Mouse (Mus musculus): Measurements from ENCODE around the gene Cabp1. TPM values are rescaled to one million over a fixed set of nuclear protein-coding genes. Genes with fewer than 3 reads are reported as not detected.

Gene Cabp1
- total and polyA plus RNA-seq, 3 experiments = 0.35 to 1.7 TPM; not detected in 1

GRCm38 (mm10) chr5:115134234-115135165, 59.7 kb downstream of the Cabp1 start, which contains the start of gene Unc119b (continued):
- TF ChIP-seq ZKSCAN1 (IDR thresholded peaks at IDR 0.05; ENCODE audit: low read depth, low read length) = no peak
- TF ChIP-seq RAD21 (IDR thresholded peaks at IDR 0.05; ENCODE audit: low read depth, low read length) = no peak
- TF ChIP-seq NRF1 (IDR thresholded peaks at IDR 0.05; ENCODE audit: insufficient read depth, low read depth, low read length, poor library complexity, severe bottlenecking) = no peak
- TF ChIP-seq USF1 (IDR thresholded peaks at IDR 0.05; ENCODE audit: low read depth, low read length) = no peak
- no peak for TF ChIP-seq EP300 (IDR thresholded peaks at IDR 0.05; ENCODE audit: low read depth in 1 of 2, low read length in 2 of 2)
- TF ChIP-seq POLR2AphosphoS5 (IDR thresholded peaks at IDR 0.05; ENCODE audit: borderline replicate concordance, low read depth, low read length) = no peak
- no peak for TF ChIP-seq CHD2 (IDR thresholded peaks at IDR 0.05; ENCODE audit: low read length)
- TF ChIP-seq KAT2A (conservative IDR thresholded peaks at IDR 0.05; ENCODE audit: low read depth, low read length) = no peak
- TF ChIP-seq GABPA (IDR thresholded peaks at IDR 0.05; ENCODE audit: low read depth, low read length) = no peak
- no peak for TF ChIP-seq ELF1 (IDR thresholded peaks at IDR 0.05; ENCODE audit: low read depth, low read length)
- TF ChIP-seq RCOR1 (IDR thresholded peaks at IDR 0.05; ENCODE audit: low read depth, low read length) = no peak
- no peak for TF ChIP-seq CHD1 (IDR thresholded peaks at IDR 0.05; ENCODE audit: low read depth, low read length)
- TF ChIP-seq SMC3 (IDR thresholded peaks at IDR 0.05; ENCODE audit: low read depth, low read length) = no peak
- TF ChIP-seq MXI1 (IDR thresholded peaks at IDR 0.05; ENCODE audit: low read depth, low read length) = no peak; the same call in 1 of the 2 replicates

- peaks cover 0 to 7% of the 10 kb centered on the region in 2 experiments for H3K4me1 ChIP-seq (ENCODE audit: control insufficient read depth in 1 of 2, insufficient read depth in 2 of 2, low read length in 2 of 2)
- DNase-seq (ENCODE audit: low read depth, low spot score) = no peak
- peak overlapping the region; percentile 81 to 94 for H3K4me3 ChIP-seq (ENCODE audit: control insufficient read depth in 1 of 2, insufficient read depth in 1 of 2, low read depth in 2 of 2, low read length in 2 of 2)
- H3K27me3 ChIP-seq (ENCODE audit: control insufficient read depth in 1 of 2, insufficient read depth in 2 of 2, low read length in 2 of 2) = no peaks in the 10 kb centered on the region
- peaks cover 9% of the 10 kb centered on the region for H3K79me2 ChIP-seq (ENCODE audit: control insufficient read depth, insufficient read depth, low read length, poor library complexity)
- H3K27ac ChIP-seq (ENCODE audit: control insufficient read depth, low read depth, low read length) = no peak overlapping the region
- H3K9ac ChIP-seq (ENCODE audit: control insufficient read depth, low read depth, low read length, poor library complexity, severe bottlenecking) = peak overlapping the region; percentile 94
- H3K36me3 ChIP-seq (ENCODE audit: control insufficient read depth in 1 of 2, insufficient read depth in 2 of 2, low read length in 2 of 2) = peaks cover 2% of the 10 kb centered on the region in 2 experiments; a peak in 3 of 4 replicates
- H3K9me3 ChIP-seq (replicated peaks; ENCODE audit: insufficient read depth, low read length) = no peaks in the 10 kb centered on the region
- TF ChIP-seq CTCF (IDR thresholded peaks at IDR 0.05 in 2 of 3, conservative IDR thresholded peaks at IDR 0.05 in 1 of 3; ENCODE audit: control insufficient read depth in 1 of 3, insufficient read depth in 1 of 3, low read depth in 2 of 3, low read length in 3 of 3, poor library complexity in 1 of 3, severe bottlenecking in 1 of 3) (no peak), MYB (IDR thresholded peaks at IDR 0.05; ENCODE audit: low read depth, low read length) (no peak), ZKSCAN1 (IDR thresholded peaks at IDR 0.05; ENCODE audit: low read depth, low read length) (no peak), ETS1 (IDR thresholded peaks at IDR 0.05; ENCODE audit: low read depth, low read length) (no peak), MAZ (IDR thresholded peaks at IDR 0.05; ENCODE audit: low read depth, low read length) (no peak)
These were observed 60.7 kb downstream of the Cabp1 start for GRCm38 (mm10) chr5:115133358-115134066.

All from MEL (cell line).